Mouse (Mus musculus): ENCODE data around the gene Lman2l. TPM values are rescaled to one million over a fixed set of nuclear protein-coding genes. Genes with fewer than 3 reads are reported as not detected.
A peak's percentile ranks its signal among the peaks of the same experiment; 100 is the strongest.

Lman2l gene
- polyA plus RNA-seq, 1 experiment from 2014 or later: 13.2 TPM

DNA sequence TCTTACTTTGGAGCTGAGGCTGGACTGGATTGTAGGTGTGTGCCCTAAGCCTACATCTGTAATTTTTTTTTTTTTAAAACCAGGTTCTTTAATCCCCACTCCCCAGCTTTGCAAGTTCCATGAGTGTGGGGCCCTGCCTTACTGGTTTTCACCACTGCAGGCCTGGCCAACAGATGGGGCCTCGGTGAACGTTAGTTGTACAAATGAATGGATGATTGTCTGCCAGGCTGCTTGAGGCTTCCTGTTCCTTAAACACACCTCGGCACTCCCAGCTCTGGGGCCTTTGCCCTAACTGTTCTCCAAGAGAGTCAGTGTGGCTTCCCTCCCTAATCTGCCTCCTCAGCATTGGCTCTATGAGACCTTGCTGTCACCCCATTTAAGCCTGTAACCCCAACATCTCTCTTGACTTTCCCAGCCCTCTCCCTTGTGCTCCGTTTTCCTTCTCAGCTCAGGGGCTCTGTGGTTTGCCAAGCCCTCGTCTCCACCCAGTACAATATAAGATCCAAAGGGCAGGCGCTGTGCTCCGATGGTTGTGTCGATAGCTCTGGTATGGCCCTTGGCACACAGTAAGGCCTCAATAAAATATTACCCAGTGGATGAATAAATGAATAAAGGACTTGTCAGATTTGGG lies 30.5 kb upstream of the Lman2l start:
- no peak overlapping the region for H3K9ac ChIP-seq
- no peaks in the 10 kb centered on the region for H3K9me3 ChIP-seq (replicated peaks)
- ATAC-seq (ENCODE audit: low read depth): no peak
- DNase-seq: no peak
- 44% methylated on average over 8 of the region's 8 CpGs for WGBS (ENCODE audit: insufficient replicate concordance)
- H3K27me3 ChIP-seq: peaks cover 20% of the 10 kb centered on the region
- no peak overlapping the region for H3K4me3 ChIP-seq (replicated peaks)
- H3K36me3 ChIP-seq: no peaks in the 10 kb centered on the region
- no peak overlapping the region for H3K27ac ChIP-seq
- peak overlapping the region; percentile 29 for H3K4me2 ChIP-seq
- H3K4me1 ChIP-seq (replicated peaks): peaks cover 69% of the 10 kb centered on the region

DNA sequence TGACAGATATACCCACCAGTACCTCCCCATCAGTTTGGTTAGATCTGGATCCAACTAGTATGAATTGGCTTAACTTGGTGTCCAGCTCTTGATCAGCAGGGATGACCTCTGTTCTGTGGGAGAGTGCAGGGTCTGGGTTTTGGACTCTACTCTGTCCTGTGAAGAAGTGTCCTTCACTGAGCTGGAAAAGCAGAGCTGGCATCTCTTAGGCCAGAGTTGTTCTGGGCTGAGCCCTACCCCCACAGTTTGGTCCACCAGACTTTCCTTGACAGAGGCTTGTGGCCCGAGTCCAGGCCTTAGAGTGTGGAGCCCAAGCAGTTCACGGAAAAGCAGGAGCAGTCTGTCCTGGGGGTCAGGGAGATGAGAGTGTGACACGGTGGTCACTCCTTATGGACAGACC lies 29.6 kb upstream of the Lman2l start:
- peaks cover 78% of the 10 kb centered on the region for H3K4me1 ChIP-seq (replicated peaks)

DNA sequence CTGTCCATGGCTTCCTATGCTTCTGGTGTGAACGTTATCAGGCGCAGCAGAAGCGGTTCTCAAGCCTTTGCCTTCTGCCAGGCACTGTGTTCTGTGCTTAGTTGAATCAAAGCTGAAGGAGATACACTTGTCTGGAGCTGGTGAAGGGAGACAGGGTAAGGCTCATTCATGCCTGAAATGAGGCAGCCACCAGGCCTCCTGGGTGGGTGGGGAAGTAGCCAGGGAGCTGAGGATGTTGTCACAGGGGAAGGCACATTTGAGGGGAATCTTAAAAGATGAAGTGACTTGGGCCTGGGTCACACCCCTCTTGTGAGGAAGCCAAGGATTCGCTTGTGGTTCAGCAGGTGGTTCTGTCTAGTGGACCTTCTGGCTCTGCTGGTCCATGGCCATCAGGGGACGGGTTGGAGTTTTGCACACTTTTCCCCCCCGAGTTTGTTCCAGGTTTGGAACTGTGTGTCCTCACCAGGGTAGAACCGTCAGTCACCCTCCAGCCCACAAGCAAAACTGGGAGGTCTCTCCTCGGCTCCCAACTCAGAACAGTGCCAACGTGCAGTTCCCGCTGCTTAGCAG lies 28.2 kb upstream of the Lman2l start:
- Histone ChIP-seq H3K9me3 (replicated peaks) (no peaks in the 10 kb centered on the region), H3K4me3 (replicated peaks) (peak overlapping the region; percentile 67), H3K4me2 (peak overlapping the region; percentile 95), H3K36me3 (no peaks in the 10 kb centered on the region), H3K27ac (no peak overlapping the region), H3K27me3 (peaks cover 20% of the 10 kb centered on the region), H3K9ac (peak overlapping the region; percentile 35; the same call in 1 of the 2 replicates), H3K4me1 (replicated peaks) (peaks cover 71% of the 10 kb centered on the region)
- ATAC-seq (ENCODE audit: low read depth) (no peak), DNase-seq (no peak)
- 50% methylated on average over 10 of the region's 10 CpGs for WGBS (ENCODE audit: insufficient replicate concordance)

More for the DNA sequence above, 29.6 kb upstream of the Lman2l start:
- no peak for DNase-seq
- ATAC-seq (ENCODE audit: low read depth): no peak
- Histone ChIP-seq H3K27me3 (peaks cover 20% of the 10 kb centered on the region), H3K27ac (no peak overlapping the region), H3K4me3 (replicated peaks) (no peak overlapping the region), H3K9me3 (replicated peaks) (no peaks in the 10 kb centered on the region), H3K9ac (no peak overlapping the region), H3K4me2 (peak overlapping the region; percentile 95), H3K36me3 (no peaks in the 10 kb centered on the region)
- WGBS (ENCODE audit: insufficient replicate concordance): 55% methylated on average over 3 of the region's 3 CpGs

DNA sequence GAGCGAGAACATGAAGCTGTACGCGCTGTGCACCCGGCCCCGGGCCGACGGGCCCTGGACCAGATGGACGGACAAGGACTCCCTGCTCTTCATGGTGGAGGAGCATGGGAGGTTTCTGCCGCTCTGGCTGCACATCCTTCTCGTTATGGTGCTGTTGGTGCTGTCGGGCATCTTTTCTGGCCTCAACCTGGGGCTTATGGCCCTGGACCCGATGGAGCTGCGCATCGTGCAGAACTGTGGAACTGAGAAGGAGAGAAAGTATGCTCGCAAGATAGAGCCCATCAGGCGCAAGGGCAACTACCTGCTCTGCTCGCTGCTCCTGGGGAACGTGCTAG lies 27.0 kb upstream of the Lman2l start:
- no peak overlapping the region for H3K27ac ChIP-seq
- peak; percentile 10 for ATAC-seq (ENCODE audit: low read depth)
- H3K4me1 ChIP-seq (replicated peaks): peaks cover 73% of the 10 kb centered on the region

DNA sequence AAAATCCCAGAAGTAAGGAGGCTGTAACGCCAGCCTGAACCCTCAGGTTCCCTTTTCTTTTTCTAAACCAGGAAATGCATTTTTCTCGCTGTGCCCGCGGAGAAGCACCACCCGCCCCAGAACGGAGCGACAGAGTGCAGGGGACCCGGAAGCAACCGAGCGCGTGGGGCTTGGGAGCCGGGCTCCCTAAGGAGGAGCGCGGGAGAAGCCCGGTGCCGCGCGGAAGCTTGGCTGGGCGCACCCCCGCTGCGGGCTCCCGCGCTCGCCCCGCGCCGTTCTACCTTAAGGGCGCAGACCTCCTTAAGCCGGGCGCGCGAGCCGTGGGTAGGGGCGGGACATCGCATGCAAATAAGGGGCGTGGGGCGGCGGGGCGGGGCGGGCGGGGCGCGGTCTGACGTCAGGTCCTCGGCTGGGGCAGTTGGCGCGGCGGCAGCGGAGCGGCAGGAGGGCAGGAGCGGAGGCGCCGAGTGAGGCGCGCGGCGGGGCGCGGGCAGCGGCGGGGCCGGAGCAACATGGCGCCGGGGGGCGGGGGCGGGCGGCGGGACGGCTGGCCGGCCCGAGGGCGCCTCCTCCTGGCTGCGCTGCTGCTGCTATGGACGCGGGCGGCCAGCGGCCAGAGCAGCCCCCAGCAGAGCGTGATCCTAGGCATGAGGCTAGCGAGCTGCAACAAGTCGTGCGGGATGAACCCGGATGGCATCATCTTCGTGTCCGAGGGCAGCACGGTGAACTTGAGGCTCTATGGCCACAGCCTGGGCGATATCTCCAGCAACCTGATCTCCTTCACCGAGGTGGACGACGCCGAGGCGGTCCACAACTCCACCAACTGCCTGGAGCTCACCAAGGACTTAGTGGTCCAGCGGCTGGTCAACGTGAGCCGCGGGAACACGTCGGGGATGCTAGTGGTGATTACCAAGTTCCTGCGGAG lies 26.4 kb upstream of the Lman2l start, which contains the start of gene Cnnm4:
TSS of gene Cnnm4 (plus strand) at position 440 of the 925 bp plus-strand sequence.
- Histone ChIP-seq H3K27me3 (peaks cover 20% of the 10 kb centered on the region), H3K4me1 (replicated peaks) (peaks cover 71% of the 10 kb centered on the region)
- under 1% methylated on average over 84 of the region's 98 CpGs for WGBS (ENCODE audit: insufficient replicate concordance)

More for the DNA sequence above, 27.0 kb upstream of the Lman2l start:
- DNase-seq: no peak
- Histone ChIP-seq H3K27me3 (peaks cover 20% of the 10 kb centered on the region), H3K4me3 (replicated peaks) (peak overlapping the region; percentile 67), H3K4me2 (peak overlapping the region; percentile 95), H3K9ac (peak overlapping the region; percentile 80), H3K9me3 (replicated peaks) (no peaks in the 10 kb centered on the region), H3K36me3 (no peaks in the 10 kb centered on the region)
- WGBS (ENCODE audit: insufficient replicate concordance): 15% methylated on average over 18 of the region's 18 CpGs

DNA sequence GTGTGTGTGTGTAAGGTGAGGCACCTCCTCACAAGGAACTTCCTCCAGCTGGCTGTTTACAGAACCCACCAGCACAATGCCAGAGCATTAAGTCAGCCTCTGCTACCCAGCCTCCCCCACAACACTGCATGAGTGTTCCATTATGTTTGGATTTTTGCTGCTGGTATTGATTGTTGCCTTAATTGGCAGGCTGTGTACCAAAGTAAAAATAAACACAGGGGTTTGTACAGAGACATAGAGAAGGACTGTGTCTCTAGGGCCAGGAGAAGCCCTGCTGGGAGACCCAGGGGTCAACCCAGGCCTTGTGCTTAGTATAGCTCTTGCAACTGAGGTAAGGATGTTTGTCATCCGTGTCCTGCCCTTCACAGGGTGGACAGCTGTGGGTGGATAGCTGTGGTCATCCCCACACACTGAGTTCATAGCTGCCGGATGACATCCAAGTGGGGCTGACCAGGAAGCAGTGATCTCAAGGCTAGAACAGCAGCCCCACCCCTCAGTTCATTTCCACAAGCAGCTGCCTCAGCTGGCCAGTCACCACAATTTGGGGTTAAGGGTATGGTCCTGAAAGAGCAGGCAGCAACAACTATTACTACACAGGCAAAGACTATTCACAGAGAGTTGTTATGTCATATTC lies 24.9 kb upstream of the Lman2l start:
- peaks cover 20% of the 10 kb centered on the region for H3K27me3 ChIP-seq
- no peak overlapping the region for H3K27ac ChIP-seq
- no peaks in the 10 kb centered on the region for H3K36me3 ChIP-seq
- WGBS (ENCODE audit: insufficient replicate concordance): 62% methylated on average over 2 of the region's 2 CpGs
- no peak overlapping the region for H3K4me2 ChIP-seq
- no peak for ATAC-seq (ENCODE audit: low read depth)
- no peak overlapping the region for H3K9ac ChIP-seq
- DNase-seq: no peak
- no peak overlapping the region for H3K4me3 ChIP-seq (replicated peaks)
- H3K9me3 ChIP-seq (replicated peaks): no peaks in the 10 kb centered on the region
- H3K4me1 ChIP-seq (replicated peaks): peaks cover 55% of the 10 kb centered on the region

More for the DNA sequence above, 26.4 kb upstream of the Lman2l start, which contains the start of gene Cnnm4:
- Histone ChIP-seq H3K4me2 (peak within 1 kb of the TSS; percentile 95), H3K9ac (peak within 1 kb of the TSS; percentile 83), H3K36me3 (no peaks in the 10 kb centered on the region), H3K4me3 (replicated peaks) (peak within 1 kb of the TSS; percentile 67), H3K27ac (peak within 1 kb of the TSS; percentile 75), H3K9me3 (replicated peaks) (no peaks in the 10 kb centered on the region)
- ATAC-seq (ENCODE audit: low read depth): peak; percentile 92
- peak; percentile 79 for DNase-seq

DNA sequence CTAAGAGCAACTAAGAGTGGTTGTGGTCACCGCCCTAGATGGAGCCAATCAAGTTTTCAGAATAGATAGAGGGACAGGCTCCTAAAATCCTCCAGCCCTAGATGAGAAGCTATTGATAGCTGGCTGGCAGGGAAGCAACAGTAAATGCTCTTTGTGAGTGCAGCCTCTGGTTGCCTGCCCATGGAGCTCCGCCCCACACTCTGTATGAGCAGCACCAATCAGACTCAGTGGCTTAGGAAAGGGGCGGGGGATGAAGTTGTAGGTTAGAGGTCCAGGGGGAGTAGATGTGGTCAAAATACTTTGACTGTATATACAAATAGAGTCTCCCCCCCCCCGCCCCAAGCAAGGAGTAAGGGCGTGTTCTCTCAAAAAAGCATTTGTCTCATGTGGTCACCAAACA lies 22.4 kb upstream of the Lman2l start:
- no peaks in the 10 kb centered on the region for H3K36me3 ChIP-seq
- H3K4me1 ChIP-seq (replicated peaks): peaks cover 32% of the 10 kb centered on the region
- H3K9me3 ChIP-seq (replicated peaks): no peaks in the 10 kb centered on the region
- no peak for ATAC-seq (ENCODE audit: low read depth)
- WGBS (ENCODE audit: insufficient replicate concordance): 58% methylated on average over 5 of the region's 5 CpGs
- H3K27ac ChIP-seq: no peak overlapping the region
- H3K4me2 ChIP-seq: no peak overlapping the region
- H3K9ac ChIP-seq: no peak overlapping the region
- no peak for DNase-seq
- no peak overlapping the region for H3K4me3 ChIP-seq (replicated peaks)
- peaks cover 7% of the 10 kb centered on the region for H3K27me3 ChIP-seq

DNA sequence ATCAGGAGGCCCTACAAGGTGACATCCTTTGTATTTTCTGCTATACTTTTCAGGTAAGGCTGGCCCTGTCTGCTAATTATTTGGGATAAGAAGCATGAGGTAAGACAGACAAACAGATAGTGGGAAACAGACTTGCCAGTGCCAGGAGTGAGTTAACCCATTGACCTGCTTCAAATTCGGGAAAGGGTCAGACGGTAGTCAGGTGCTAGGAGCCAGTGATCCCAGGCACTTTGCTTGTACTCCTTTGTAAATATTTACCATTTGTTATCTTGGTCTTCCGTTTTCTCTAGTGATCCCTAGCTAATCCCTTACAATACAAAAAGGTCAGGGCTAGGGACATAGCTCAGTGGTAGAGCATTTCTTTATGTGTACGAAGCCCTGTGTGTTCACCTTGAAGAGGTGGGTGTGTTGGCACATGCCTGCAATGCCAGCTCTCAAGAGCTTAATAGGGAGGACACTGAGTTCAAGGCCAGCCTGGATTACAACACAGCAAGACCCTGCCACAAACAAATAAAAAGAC lies 20.6 kb upstream of the Lman2l start:
- no peaks in the 10 kb centered on the region for H3K27me3 ChIP-seq
- H3K4me2 ChIP-seq: no peak overlapping the region
- DNase-seq (no peak), ATAC-seq (ENCODE audit: low read depth) (no peak)
- H3K27ac ChIP-seq: no peak overlapping the region
- H3K9ac ChIP-seq: no peak overlapping the region
- peaks cover 19% of the 10 kb centered on the region for H3K4me1 ChIP-seq (replicated peaks)
- H3K9me3 ChIP-seq (replicated peaks): no peaks in the 10 kb centered on the region
- H3K36me3 ChIP-seq: no peaks in the 10 kb centered on the region
- 56% methylated on average over 4 of the region's 4 CpGs for WGBS (ENCODE audit: insufficient replicate concordance)
- H3K4me3 ChIP-seq (replicated peaks): no peak overlapping the region

DNA sequence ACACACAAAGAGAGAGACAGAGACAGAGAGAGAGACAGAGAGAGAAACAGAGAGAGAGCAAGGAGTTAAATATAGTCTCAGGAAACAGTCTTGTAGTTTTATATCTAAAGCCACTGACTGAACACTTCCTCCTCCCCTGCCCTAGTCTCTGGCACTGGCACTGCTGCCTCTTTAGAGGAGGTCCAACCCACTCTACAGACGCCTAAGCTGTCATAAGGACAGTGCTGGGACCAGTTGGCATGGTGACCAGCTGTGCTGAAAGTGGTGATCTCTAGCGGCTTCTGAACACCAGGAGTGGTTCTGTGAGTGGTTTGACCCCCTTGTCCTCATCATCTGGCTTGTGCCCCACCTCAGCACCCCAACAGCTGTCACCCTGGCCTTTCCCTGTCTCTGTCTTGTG lies 16.8 kb upstream of the Lman2l start:
- H3K27me3 ChIP-seq: no peaks in the 10 kb centered on the region
- no peak overlapping the region for H3K4me3 ChIP-seq (replicated peaks)
- DNase-seq (no peak), ATAC-seq (ENCODE audit: low read depth) (no peak)
- 15% methylated on average over 2 of the region's 2 CpGs for WGBS (ENCODE audit: insufficient replicate concordance)
- H3K4me2 ChIP-seq: no peak overlapping the region
- no peak overlapping the region for H3K9ac ChIP-seq
- no peak overlapping the region for H3K27ac ChIP-seq
- no peaks in the 10 kb centered on the region for H3K9me3 ChIP-seq (replicated peaks)
- H3K36me3 ChIP-seq: no peaks in the 10 kb centered on the region
- peaks cover 7% of the 10 kb centered on the region for H3K4me1 ChIP-seq (replicated peaks)

DNA sequence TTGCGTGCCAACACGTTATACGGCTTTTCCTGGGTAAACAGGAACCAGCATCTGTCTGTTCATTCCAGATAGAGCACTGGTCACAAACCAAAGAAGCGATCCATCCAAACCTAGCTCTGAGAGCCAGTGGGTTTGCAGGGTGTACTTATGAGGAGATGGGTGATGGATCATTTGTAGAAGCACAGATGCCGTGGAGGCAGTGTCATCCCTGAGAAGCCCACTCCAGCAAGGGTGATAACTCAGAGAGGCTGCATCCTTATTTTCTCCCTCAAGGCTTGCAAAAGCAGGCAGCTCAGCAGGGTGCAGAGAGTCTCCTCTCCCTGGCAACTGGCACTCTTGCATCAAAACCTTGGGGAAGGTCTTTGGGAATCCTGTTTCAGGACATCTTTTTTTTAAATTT lies 13.1 kb upstream of the Lman2l start:
- Histone ChIP-seq H3K9ac (no peak overlapping the region), H3K4me2 (no peak overlapping the region), H3K4me1 (replicated peaks) (peaks cover 6% of the 10 kb centered on the region), H3K4me3 (replicated peaks) (no peak overlapping the region), H3K27ac (no peak overlapping the region), H3K27me3 (no peaks in the 10 kb centered on the region), H3K36me3 (no peaks in the 10 kb centered on the region), H3K9me3 (replicated peaks) (no peaks in the 10 kb centered on the region)
- ATAC-seq (ENCODE audit: low read depth) (no peak), DNase-seq (no peak)
- WGBS (ENCODE audit: insufficient replicate concordance): 32% methylated on average over 5 of the region's 5 CpGs

Data from liver, embryonic 13.5 days (tissue).